Mouse (Mus musculus): ENCODE measurements around the gene Scamp5.
"Not testable (repeated sequence)": the region's sequence is repeated elsewhere in the genome, so short reads cannot be mapped to it uniquely, and the experiment has no call there.

Scamp5 gene

DNA sequence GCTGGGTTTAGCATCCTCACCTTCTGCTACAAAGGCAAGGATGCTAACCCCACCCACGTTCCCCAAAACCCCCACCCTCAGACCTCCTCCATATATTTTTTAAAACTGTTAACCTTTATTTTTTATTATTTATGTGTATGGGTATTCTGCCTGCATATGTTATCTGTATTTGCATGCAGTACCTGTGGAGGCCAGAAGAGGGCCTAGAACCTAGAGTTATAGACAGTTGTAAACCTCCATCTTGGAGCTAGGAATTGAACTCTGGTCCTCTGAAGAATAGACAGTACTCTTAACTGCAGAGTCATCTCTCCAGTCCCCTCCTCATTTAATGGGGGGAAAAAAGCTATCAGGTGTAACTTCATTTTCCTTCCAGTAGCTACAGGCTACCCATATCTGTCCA lies 18.1 kb downstream of the Scamp5 start:
- DNase-seq = no peak

DNA sequence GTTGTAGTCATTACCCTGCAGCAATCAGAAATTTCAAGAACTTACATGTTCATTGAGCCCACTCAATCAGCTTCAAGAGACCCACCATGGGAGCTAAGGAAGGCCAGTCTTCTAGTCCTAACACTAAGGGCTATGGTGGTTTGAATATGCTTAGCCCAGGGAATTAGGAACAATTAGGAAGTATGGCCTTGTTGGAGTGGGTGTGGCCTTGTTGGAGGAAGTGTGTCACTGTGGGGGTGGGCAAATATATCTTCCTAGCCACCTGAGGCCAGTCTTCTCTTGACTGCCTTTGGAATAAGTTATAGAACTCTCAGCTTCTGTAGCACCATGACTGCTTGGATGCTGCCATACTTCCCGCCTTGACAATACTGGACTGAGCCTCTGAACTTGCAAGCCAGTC lies 27.2 kb downstream of the Scamp5 start:
- DNase-seq = no peak

DNA sequence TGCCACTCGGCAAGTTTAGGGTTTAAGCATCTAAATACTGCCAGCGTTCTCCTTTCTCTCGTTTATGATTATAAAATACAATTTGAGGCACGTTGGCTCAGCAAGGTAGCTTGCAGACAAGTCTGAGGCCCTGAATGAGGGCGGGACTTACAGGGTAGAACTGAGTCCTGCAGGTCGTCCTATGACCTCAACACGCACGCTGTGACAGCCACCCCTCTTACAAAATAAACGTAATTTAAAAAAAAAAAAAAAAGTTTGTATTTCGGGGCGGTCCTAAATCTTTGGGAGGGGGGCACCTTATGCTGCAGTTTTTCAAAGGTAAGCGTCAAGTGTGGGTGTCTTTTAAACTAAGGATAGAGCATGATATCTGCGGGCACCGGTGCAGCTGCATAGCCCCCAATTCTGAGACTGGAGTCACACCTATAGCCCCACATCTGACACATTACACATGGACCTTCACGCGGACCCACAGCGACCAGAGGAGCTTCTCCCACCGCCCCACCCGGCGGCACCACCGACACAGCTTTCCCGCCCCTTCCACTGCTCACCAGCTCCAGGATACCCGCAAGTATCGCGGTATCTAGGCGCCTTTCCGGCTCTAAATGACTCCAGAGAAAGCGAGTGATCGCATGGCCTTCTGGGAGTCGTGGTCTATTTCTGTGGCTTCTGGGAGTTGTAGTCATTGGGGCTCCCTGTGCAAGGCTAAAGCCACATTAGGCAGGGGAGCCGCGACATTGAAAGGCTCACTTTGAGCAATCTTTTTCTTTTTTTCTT lies 28.2 kb downstream of the Scamp5 start, which contains the start of gene Ppcdc:
Gene Ppcdc (minus strand): TSS at position 603 of the 774 bp plus-strand sequence.
- DNase-seq = peak; percentile 88

DNA sequence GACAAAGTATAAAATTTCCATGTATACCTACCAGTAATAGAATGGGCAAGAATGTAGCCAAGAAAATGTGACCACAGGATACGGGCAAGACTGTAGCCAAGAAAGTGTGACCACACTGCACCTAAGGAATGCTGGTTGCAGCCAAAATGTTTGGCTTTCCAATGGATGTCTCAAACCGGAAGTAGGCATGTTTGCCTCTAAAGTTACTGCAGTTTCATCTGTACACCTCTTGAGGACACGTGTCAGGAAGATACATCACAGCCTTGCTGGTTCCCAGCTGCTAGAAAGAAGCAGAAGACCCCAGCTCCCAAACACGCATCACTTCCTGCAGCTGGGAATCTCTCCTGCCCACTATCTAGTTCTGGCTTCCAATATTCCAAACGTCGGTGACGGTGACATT lies 28.8 kb downstream of the Scamp5 start:
- DNase-seq = no peak

DNA sequence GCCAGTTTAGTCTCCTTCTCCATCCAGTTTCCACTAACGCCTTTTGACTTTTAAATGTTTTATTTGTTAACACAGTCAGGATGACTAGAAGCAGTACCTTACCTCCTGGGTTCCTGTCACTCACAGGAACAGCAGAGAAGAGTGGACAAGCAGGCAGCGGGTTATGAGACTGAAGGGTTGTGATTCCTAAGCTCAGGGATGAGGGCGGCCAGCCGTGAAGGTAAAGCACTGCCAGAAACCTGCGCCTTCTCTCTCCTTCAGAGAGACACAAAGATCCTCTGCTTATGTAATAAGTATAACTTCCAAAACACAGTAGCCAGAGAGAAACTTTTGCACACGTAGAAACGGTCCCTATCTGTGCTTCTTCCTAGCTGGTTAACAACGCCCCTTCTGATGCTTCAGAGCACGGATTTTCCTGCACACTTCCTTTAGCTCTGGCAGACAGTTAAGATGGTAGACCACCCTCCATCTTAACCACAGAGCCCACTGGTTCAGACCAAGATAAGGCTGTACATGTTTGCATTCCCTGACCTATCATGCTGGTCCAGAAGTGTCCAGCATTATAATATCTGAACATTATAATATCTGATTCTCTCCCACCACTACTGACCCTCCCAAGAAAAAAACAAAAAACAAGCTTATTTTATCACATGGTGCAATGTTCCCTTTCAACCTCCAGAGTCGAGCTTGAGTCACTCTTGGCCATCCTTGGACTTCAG lies 29.8 kb downstream of the Scamp5 start:
- no peak for DNase-seq

DNA sequence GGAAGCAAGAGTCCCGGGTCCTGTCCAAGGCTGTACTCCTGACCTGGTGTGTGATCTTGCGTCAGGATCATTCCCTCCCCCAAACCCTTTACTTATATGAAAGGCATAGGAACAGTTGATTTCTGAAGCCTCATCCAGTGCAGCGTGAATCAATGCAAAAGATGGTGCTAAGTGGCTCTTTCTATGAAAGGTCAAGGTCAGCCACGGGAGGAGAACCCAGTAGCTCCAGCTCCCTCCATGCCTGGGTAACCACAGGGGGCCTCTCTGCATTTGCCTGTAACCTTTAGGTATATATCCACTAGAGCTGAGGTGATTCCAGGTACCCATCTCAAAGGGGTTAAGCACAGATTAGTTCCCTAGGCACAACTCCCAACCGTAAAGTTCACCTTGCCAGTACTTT lies 31.7 kb downstream of the Scamp5 start:
- no peak for DNase-seq

DNA sequence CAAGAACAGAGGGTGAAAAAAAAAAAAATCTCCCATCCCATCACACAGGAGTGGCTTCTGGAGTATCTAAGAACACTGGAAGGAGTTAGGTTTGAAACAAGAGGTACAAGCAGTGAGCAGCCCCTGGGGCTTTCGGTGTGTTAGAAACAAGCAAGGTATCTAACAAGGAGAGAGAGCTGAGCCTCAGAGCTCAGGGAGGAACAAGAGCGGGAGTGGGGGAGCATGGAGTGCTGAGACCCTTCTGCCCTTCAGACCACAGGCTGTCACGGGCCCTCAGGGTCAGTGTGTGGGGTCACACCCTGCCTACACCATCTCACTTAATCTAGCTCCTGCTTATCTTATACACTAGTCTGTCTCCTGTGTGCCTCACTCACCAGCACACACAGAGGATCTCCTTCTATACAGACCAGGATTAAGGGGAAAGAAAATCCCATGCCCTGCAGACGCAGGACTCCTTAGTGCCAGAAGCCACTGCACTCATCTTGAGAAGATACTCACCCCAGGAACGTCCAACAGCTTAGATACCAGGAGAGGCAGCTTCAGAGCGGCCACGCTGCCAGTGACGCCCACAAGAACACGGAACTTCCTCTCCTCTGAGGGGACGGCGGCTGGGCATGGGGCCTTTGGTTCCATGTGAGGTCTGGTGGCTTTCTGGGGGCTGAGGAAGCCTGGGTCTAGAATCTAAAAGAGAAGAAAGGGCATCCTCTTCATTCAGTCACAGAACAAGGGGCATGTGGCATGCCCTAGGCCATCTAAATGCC lies 33.3 kb downstream of the Scamp5 start:
- no peak for DNase-seq

DNA sequence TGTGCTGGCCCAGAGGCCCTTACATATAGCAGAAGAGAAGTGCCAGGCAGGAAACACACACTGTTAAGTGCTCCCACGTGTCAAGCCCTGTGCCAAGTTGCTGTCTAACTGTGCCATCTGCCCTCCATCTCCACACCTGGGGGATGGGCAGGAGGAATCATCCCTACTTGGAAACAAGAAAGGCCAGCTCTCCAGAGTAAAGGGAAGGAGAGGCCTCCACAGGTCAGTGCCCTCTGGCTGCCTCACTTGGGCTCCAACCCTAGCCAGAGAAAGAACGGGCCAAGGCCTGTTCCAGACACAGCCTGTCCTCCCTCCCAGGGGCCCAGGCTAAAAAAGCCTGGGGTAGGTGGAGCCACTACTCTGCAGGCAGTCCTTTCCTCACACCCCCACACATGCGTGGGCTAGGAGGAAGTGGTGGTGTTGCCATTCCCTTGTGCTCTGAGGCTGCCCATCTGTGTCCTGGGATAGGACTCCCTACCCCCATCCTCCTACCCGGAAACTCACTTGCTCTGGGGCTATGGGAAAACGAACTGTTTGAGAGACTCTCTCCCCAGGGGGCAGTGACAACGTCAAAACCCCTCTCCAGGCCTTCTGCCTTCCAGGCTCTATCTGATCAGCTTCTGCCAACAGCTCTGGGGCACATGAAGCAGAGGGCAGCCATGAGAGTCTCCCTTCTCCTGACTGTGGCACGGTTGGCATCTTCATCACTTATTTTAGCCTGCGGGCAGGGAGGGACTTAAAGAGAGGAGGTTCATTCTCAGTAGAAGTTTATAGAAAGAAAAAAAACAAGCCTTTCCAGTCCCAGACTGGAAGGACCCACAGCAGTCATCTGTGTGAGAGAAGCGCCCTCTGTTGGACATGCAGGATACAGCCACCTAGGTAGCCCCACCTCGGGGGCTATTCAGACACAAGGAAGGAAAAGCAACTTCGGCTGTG lies 34.5 kb downstream of the Scamp5 start:
- DNase-seq = peak; percentile 77

DNA sequence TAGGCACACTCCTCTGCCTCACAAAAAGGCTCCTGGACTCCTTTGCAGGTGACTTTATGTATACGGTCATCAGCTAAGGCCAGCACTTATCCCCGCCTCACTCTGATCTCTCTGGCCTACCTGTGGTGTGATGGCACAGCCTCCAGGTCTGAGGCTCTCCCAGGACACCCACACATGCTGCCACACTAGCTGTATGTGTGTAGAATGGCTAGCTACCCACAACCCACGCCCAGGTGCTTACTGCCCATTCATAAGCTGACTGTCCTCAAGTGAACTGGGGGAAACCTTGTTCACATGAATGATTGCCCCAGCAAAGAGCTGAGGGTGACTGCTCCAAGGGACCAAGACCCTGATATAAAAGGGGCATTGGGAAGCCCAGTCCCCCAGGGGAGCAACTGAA lies 35.4 kb downstream of the Scamp5 start:
- no peak for DNase-seq

DNA sequence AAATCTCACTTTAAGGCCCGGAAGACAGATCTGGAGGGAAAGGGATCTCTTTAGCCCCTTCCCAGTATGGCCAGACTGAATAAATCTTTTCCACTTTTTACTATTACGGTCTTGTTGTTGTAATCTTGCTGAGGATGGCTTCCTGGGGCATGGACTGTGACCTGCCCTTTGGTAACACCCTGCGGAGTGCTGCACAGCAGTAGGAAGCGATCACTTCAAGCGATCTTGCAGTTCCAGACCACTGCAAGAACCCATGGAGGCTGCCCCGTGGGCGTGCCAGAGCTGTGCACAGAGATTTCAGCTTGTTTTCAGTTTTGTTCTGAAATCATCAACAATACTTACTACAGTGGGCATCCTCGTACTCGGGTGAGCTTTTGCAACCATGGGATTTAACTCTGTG lies 36.7 kb downstream of the Scamp5 start:
- DNase-seq = no peak

DNA sequence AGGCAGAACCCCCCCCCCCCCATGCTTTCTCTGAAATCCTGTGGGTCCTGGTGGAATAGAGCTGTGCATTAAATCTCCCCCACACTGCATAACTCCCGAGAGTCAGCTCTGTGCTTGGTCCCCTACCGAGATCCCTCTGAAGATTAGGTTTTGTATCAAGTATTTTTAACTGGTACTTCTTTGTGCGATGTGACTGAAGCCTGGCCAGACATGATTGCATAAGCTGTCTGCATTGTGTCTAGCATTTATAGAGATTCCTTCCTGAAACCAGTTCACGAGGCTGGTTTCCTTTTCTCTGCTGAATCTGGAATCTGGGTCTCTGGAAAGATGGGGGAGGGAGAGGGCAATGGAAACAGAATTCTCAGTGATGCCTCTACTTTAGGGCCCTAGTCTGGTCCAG lies 39.5 kb downstream of the Scamp5 start:
- no peak for DNase-seq

DNA sequence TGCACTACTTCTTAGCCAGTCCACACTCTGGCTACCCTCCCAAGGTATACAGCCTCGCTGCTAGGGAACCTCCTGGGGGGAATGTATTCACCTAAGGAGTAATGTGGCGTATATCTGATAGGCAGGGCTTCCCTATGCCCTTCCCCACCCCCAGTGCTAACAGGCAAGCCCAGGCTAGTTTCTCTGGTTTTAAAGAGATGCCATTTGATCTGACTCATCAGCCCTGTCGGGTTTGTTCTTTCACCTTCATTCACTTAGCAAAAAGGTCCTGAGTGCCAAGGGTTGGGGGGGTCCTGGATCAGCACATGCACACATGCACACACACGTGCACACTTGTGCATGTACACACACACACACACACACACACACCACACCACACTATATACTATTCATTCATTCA lies 39.9 kb downstream of the Scamp5 start:
- DNase-seq = no peak

DNA sequence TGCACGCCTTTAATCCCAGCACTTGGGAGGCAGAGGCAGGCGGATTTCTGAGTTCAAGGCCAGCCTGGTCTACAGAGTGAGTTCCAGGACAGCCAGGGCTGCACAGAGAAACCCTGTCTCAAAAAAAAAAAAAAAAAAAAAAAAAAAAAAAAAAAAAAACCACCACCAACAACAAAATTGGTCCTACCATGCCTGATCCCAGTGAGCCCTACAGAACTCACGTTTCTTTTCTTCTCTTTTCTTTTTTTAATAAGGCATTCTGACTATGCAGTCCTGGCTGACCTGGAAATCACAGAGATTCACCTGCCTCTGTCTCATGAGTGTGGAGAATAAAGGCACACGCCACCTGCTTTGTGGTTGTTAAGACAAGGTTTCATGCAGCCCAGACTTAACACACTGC lies 40.7 kb downstream of the Scamp5 start:
- DNase-seq = not testable (repeated sequence)

DNA sequence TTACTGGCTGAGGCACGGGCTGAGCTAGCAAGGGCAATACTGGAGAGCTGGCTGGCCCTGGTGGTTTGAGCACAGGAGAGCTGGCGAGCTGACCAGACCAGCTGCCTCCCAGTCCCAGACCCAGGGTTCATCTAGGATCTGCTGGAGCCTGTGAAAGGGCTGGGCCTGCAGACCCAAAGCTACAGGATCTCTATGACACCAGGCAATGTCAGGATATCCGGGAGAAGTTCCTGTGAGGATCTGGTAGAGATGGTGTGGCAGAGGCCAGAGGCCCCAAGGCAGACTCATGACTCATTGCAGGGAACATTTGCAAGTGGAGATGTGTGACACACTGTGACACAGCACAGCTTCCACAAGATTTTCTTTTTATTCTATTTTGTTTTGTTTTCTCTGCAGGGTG lies 42.7 kb downstream of the Scamp5 start:
- no peak for DNase-seq

DNA sequence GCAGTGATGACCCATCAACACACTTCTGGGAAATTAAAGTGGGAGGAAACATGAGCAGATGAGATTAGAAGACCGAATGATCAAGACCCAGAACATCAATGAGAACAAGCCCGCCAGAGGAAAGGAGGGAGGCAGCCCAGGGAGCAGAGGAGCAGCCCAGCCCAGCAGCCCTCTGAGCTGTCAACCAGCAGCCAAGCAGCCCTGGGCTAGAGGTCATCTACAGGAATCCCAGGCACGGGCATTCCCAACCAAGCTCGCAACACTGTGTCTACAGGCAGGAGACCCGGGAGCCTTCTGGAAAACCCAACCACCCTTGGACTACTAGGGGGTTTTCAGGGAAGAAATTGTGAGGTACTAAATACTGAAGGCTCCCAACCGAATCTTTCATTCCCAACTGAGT lies 43.8 kb downstream of the Scamp5 start:
- DNase-seq = no peak

DNA sequence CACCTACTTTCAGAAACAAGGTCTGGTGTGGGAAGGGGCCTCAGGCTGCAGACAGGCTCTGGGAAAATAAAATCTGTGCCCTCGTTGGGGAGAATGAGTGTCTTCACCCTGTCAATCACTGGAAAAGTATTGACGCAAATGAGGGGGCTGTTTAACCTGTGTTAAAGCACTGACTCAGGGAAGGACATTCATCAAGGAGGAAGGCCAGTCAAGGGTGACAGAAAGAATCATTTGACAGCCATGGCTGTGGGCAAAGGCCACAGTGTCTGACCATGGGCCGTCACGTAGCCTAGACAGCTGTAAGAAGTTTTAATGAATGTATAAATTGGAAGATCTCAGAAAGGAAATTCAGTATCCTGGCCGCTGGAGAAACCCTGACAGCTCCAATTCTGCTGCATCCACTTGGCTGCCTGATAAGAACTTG lies 46.2 kb downstream of the Scamp5 start:
- DNase-seq = no peak

DNA sequence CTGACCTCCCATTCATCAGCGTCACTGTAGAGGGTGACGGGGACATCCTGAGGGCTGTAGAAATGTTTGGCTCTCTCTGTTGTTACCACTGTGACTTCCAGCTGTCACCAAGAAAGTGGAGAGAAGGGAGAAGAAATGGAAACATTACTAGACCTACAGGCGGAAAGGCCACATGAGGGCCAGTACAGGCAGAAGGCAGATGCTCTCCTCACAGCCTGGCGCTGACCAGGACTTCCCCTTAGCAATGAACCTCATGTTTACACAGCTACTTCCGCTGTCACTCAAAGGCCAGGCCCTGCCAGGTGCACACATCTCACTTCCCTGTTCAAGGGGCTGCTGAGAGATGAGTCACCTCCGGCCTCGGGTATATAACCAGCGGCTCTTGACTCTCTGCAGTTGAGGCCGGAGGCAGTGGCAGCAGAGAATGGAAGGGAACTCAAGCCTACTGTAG lies 46.7 kb downstream of the Scamp5 start:
- DNase-seq = no peak

DNA sequence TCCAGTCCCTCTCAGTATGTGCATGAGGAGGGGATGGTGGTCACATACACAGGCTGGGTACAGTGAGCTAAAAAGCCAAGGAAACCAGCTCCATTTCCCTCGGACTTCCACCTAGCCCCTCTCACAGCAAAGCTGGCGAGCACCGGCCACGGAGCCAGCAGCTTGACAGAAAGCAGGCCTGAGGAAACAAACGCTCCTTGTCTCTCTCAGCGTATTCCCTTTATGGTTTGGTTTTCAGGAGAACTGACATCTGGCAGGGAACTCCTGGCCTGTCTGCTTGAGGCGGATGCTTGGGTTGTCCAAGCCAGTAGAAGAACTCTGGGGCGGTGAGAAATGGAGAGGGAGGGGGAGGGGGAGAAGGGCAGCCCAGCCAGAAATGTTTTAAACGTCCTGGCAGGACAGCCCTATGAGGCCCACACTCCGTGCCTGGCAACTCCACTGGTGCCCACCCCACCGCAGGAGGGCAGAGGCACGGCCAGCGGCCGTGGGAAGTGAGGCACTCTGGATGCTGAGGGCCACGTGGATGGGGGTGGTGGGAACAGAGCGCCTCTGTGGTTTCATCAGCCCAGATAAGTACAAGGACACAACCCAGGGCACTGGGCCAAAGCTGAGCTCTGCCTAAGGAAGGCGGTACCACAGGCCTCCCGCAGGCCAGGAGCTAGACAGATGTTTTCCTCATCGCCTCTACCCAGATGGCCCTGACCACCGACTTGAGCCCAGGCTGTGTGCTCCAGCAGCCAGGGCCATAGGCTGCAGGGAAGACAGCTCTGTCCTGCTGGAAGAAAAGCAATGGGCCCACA lies 47.3 kb downstream of the Scamp5 start:
- no peak for DNase-seq

DNA sequence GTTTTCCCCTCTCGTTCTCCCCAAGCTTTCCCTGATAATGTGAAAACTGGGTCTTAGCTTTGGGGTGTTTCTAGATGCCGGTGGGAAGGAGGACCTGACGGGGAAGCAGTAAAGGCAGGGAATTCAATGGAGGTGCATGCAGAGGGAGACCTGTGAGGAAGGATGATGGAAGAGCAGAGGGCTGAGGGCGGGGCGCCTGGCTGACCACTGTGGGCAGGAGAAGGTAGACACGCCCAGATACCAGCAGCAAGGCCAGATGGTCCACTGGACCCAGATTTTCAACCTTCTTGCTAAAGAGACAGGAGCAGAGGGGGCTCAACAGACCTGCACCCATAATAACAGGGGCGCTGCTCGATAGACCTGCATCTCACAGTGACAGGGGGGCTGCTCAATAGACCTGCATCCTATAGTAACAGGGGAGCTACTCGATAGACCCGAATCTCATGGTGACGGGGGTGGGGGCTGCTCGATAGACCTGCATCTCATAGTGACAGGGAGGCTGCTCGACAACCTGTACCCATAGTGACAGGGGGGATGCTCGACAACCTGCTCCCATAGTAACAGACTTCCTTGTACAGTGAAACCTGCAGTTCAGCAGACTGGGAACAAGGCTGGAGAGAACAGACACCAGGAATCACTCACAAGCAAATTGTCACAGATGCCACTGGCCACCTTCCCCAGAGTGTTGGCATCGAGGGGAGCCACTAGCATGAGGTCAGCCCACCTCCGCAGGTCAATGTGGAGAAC lies 48.2 kb downstream of the Scamp5 start:
- no peak for DNase-seq

DNA sequence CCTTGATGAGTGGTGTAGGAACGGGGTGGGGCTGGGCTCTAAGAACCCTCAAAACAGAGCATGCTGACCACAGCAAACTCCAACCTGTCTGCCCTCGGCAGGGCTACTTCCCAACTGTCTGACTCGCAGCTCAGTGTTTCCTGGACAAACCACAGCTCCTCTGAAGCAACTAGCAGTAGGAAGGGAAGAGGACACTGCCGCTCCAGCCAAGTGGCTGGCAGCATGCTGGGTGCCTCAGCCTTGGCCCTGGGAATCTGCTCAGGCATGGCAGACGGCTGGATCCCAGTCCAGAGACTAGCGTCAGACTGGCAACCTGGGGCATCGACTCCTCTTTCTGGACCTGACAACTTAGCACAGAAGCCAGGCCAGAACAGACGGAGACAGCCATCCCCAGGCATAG lies 50.5 kb downstream of the Scamp5 start:
- peak; percentile 81 for DNase-seq

Data from cerebellum, adult 8-10 months (tissue).